Mouse (Mus musculus): ENCODE measurements at regions not wholly inside any gene's neighbourhood (a gene's known extent, or its start where the extent isn't known, plus 50 kb on each side); places are given as distances from the start of the nearest gene placed in this dataset.

- DNase-seq, result no peak
Observed at GRCm38 (mm10) chr2:57916375-57917023, 81.2 kb upstream of the Galnt5 start.

GRCm38 (mm10) chr2:57917721-57918120 lies 80.0 kb upstream of the Galnt5 start:
- no peak for DNase-seq

- DNase-seq, result peak in 1 of 2 experiments; percentile 7
Observed at GRCm38 (mm10) chr2:57919102-57919731, 78.5 kb upstream of the Galnt5 start.

- peak in 1 of 2 experiments; percentile 1 for DNase-seq
Observed at GRCm38 (mm10) chr2:57934062-57934822, 63.4 kb upstream of the Galnt5 start.
